Mouse (Mus musculus): Measurements from ENCODE around the gene Mtif3. TPM values are rescaled to one million over a fixed set of nuclear protein-coding genes. Genes with fewer than 3 reads are reported as not detected.
"Not testable (repeated sequence)": the region's sequence is repeated elsewhere in the genome, so short reads cannot be mapped to it uniquely, and the experiment has no call there.

Gene Mtif3
- polyA plus RNA-seq, 1 experiment = 12.3 TPM

GRCm38 (mm10) chr5:146933466-146933865 is 30.1 kb downstream of the Mtif3 start:
- WGBS = 77% methylated on average over 12 of the region's 12 CpGs
- no peaks in the 10 kb centered on the region for H3K4me1 ChIP-seq (ENCODE audit: control insufficient read depth, insufficient read depth, low read length)
- TF ChIP-seq CTCF (IDR thresholded peaks at IDR 0.05; ENCODE audit: control insufficient read depth, insufficient read depth, low read length) (no peak), POLR2A (IDR thresholded peaks at IDR 0.05; ENCODE audit: borderline replicate concordance, control insufficient read depth, low read depth, low read length) (no peak)
- H3K27ac ChIP-seq (ENCODE audit: control insufficient read depth, insufficient read depth, low read depth, low read length, poor library complexity) = no peak overlapping the region
- no peak overlapping the region for H3K4me3 ChIP-seq (replicated peaks; ENCODE audit: control insufficient read depth, low read depth, low read length)

GRCm38 (mm10) chr5:146931904-146932553 is 31.6 kb downstream of the Mtif3 start:
- H3K4me3 ChIP-seq (replicated peaks; ENCODE audit: control insufficient read depth, low read depth, low read length) = no peak overlapping the region
- H3K4me1 ChIP-seq (ENCODE audit: control insufficient read depth, insufficient read depth, low read length) = no peaks in the 10 kb centered on the region
- H3K27ac ChIP-seq (ENCODE audit: control insufficient read depth, insufficient read depth, low read depth, low read length, poor library complexity) = no peak overlapping the region
- 75% methylated on average over 16 of the region's 16 CpGs for WGBS
- TF ChIP-seq POLR2A (IDR thresholded peaks at IDR 0.05; ENCODE audit: borderline replicate concordance, control insufficient read depth, low read depth, low read length) (no peak), CTCF (IDR thresholded peaks at IDR 0.05; ENCODE audit: control insufficient read depth, insufficient read depth, low read length) (no peak)

- H3K4me3 ChIP-seq (replicated peaks; ENCODE audit: control insufficient read depth, low read depth, low read length) = no peak overlapping the region
- WGBS = 78% methylated on average over 7 of the region's 7 CpGs
- H3K4me1 ChIP-seq (ENCODE audit: control insufficient read depth, insufficient read depth, low read length) = no peaks in the 10 kb centered on the region
- TF ChIP-seq CTCF (IDR thresholded peaks at IDR 0.05; ENCODE audit: control insufficient read depth, insufficient read depth, low read length) = no peak
- no peak for TF ChIP-seq POLR2A (IDR thresholded peaks at IDR 0.05; ENCODE audit: borderline replicate concordance, control insufficient read depth, low read depth, low read length)
- no peak overlapping the region for H3K27ac ChIP-seq (ENCODE audit: control insufficient read depth, insufficient read depth, low read depth, low read length, poor library complexity)
Observed at GRCm38 (mm10) chr5:146931422-146931821, 32.2 kb downstream of the Mtif3 start.

- H3K27ac ChIP-seq (ENCODE audit: control insufficient read depth, insufficient read depth, low read depth, low read length, poor library complexity) = no peak overlapping the region
- H3K4me1 ChIP-seq (ENCODE audit: control insufficient read depth, insufficient read depth, low read length) = no peaks in the 10 kb centered on the region
- no peak overlapping the region for H3K4me3 ChIP-seq (replicated peaks; ENCODE audit: control insufficient read depth, low read depth, low read length)
- WGBS = 83% methylated on average over 5 of the region's 5 CpGs
- TF ChIP-seq CTCF (IDR thresholded peaks at IDR 0.05; ENCODE audit: control insufficient read depth, insufficient read depth, low read length) = no peak
- TF ChIP-seq POLR2A (IDR thresholded peaks at IDR 0.05; ENCODE audit: borderline replicate concordance, control insufficient read depth, low read depth, low read length) = no peak
Observed at GRCm38 (mm10) chr5:146926673-146927072, 36.9 kb downstream of the Mtif3 start.

- 77% methylated on average over 5 of the region's 5 CpGs for WGBS
- Histone ChIP-seq H3K4me3 (replicated peaks; ENCODE audit: control insufficient read depth, low read depth, low read length) (no peak overlapping the region), H3K4me1 (ENCODE audit: control insufficient read depth, insufficient read depth, low read length) (no peaks in the 10 kb centered on the region; the same call in 1 of the 2 replicates), H3K27ac (ENCODE audit: control insufficient read depth, insufficient read depth, low read depth, low read length, poor library complexity) (no peak overlapping the region)
- TF ChIP-seq POLR2A (IDR thresholded peaks at IDR 0.05; ENCODE audit: borderline replicate concordance, control insufficient read depth, low read depth, low read length) (no peak), CTCF (IDR thresholded peaks at IDR 0.05; ENCODE audit: control insufficient read depth, insufficient read depth, low read length) (no peak)
Observed at GRCm38 (mm10) chr5:146923547-146923946, 40.1 kb downstream of the Mtif3 start.

- Histone ChIP-seq H3K27ac (ENCODE audit: control insufficient read depth, insufficient read depth, low read depth, low read length, poor library complexity) (no peak overlapping the region), H3K4me1 (ENCODE audit: control insufficient read depth, insufficient read depth, low read length) (no peaks in the 10 kb centered on the region; the same call in 1 of the 2 replicates), H3K4me3 (replicated peaks; ENCODE audit: control insufficient read depth, low read depth, low read length) (no peak overlapping the region)
- TF ChIP-seq POLR2A (IDR thresholded peaks at IDR 0.05; ENCODE audit: borderline replicate concordance, control insufficient read depth, low read depth, low read length) (no peak), CTCF (IDR thresholded peaks at IDR 0.05; ENCODE audit: control insufficient read depth, insufficient read depth, low read length) (no peak)
- WGBS = 37% methylated on average over 8 of the region's 8 CpGs
Observed at GRCm38 (mm10) chr5:146921224-146921623, 42.4 kb downstream of the Mtif3 start.

- 14% methylated on average over 22 of the region's 27 CpGs for WGBS
- Histone ChIP-seq H3K4me1 (ENCODE audit: control insufficient read depth, insufficient read depth, low read length) (no peaks in the 10 kb centered on the region; the same call in 1 of the 2 replicates), H3K4me3 (replicated peaks; ENCODE audit: control insufficient read depth, low read depth, low read length) (no peak overlapping the region), H3K27ac (ENCODE audit: control insufficient read depth, insufficient read depth, low read depth, low read length, poor library complexity) (no peak overlapping the region)
- no peak for TF ChIP-seq POLR2A (IDR thresholded peaks at IDR 0.05; ENCODE audit: borderline replicate concordance, control insufficient read depth, low read depth, low read length)
- TF ChIP-seq CTCF (IDR thresholded peaks at IDR 0.05; ENCODE audit: control insufficient read depth, insufficient read depth, low read length) = no peak
Observed at GRCm38 (mm10) chr5:146920314-146921161, 43.1 kb downstream of the Mtif3 start.

- no peak overlapping the region for H3K4me3 ChIP-seq (replicated peaks; ENCODE audit: control insufficient read depth, low read depth, low read length)
- H3K27ac ChIP-seq (ENCODE audit: control insufficient read depth, insufficient read depth, low read depth, low read length, poor library complexity) = no peak overlapping the region
- no peaks in the 10 kb centered on the region; the same call in 1 of the 2 replicates for H3K4me1 ChIP-seq (ENCODE audit: control insufficient read depth, insufficient read depth, low read length)
- WGBS = 59% methylated on average over 6 of the region's 6 CpGs
- TF ChIP-seq POLR2A (IDR thresholded peaks at IDR 0.05; ENCODE audit: borderline replicate concordance, control insufficient read depth, low read depth, low read length) (no peak), CTCF (IDR thresholded peaks at IDR 0.05; ENCODE audit: control insufficient read depth, insufficient read depth, low read length) (no peak)
Observed at GRCm38 (mm10) chr5:146919874-146920273, 43.7 kb downstream of the Mtif3 start.

GRCm38 (mm10) chr5:146917357-146917756 is 46.2 kb downstream of the Mtif3 start:
- H3K4me1 ChIP-seq (ENCODE audit: control insufficient read depth, insufficient read depth, low read length); H3K27ac ChIP-seq (ENCODE audit: control insufficient read depth, insufficient read depth, low read depth, low read length, poor library complexity); H3K4me3 ChIP-seq (replicated peaks; ENCODE audit: control insufficient read depth, low read depth, low read length): not testable (repeated sequence)
- WGBS = 62% methylated on average over 6 of the region's 6 CpGs
